Mouse (Mus musculus): Measurements from ENCODE around the gene Dynlrb1.

DNA sequence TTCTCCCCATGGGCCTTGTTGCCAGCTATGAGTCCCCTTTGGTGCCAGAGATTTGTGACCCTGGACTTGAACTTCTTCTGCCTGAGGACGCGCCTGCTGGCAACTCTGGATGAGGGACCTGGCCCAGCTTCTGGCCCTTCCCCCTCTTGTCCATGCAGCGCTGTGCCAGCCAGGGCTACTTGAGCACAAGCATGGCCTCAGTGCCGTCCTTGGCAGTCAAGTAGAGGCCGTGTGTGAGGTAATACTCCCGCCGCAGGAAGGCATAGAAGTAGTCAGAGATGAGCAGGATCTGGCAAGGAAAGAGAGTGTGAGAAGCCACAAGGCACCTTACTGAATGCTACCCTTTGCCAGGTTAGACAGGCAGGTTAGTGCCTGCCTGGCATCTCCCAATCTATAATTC, 42.0 kb downstream of the Dynlrb1 start:
- TF ChIP-seq CTCF (IDR thresholded peaks at IDR 0.05; ENCODE audit: low read depth) (no peak), EP300 (IDR thresholded peaks at IDR 0.05; ENCODE audit: low read depth) (no peak)

All from liver, embryonic 14.5 days (tissue).